Mouse (Mus musculus): Measurements from ENCODE around the gene Tomm40. TPM values are rescaled to one million over a fixed set of nuclear protein-coding genes. Genes with fewer than 3 reads are reported as not detected.

The Tomm40 gene
- polyA plus RNA-seq, 1 experiment from 2014 or later = 98.0 TPM

GRCm38 (mm10) chr7:19667434-19667833 is 47.8 kb downstream of the Tomm40 start:
- Histone ChIP-seq H3K4me3 (ENCODE audit: low read depth, low read length) (no peak overlapping the region), H3K36me3 (ENCODE audit: control insufficient read depth, insufficient read depth, low read length) (no peaks in the 10 kb centered on the region), H3K9me3 (ENCODE audit: control insufficient read depth, low read length) (no peaks in the 10 kb centered on the region), H3K9ac (ENCODE audit: low read length) (no peak overlapping the region), H3K4me1 (replicated peaks; ENCODE audit: control insufficient read depth, insufficient read depth) (peaks cover 6% of the 10 kb centered on the region; the same call in 1 of the 2 replicates), H3K27me3 (ENCODE audit: control insufficient read depth, insufficient read depth, low read length) (no peaks in the 10 kb centered on the region), H3K4me2 (replicated peaks; ENCODE audit: low read depth) (no peak overlapping the region), H3K27ac (replicated peaks) (no peak overlapping the region)
- DNase-seq (ENCODE audit: low spot score) (no peak), ATAC-seq (ENCODE audit: low FRiP score, low TSS enrichment) (no peak)
- WGBS = 87% methylated on average over 2 of the region's 2 CpGs
- TF ChIP-seq CTCF (IDR thresholded peaks at IDR 0.05; ENCODE audit: low read depth) (no peak), EP300 (optimal IDR thresholded peaks at IDR 0.05) (no peak)

GRCm38 (mm10) chr7:19666750-19667149 is 48.5 kb downstream of the Tomm40 start:
- 66% methylated on average over 3 of the region's 3 CpGs for WGBS
- DNase-seq (ENCODE audit: low spot score) = no peak

GRCm38 (mm10) chr7:19664955-19665841 is 50.0 kb downstream of the Tomm40 start, which contains the start of gene Clptm1:
Gene Clptm1 (minus strand): TSS chr7:19665033.
- H3K27ac ChIP-seq (replicated peaks) = peak within 1 kb of the TSS; percentile 93
- ATAC-seq (ENCODE audit: low FRiP score, low TSS enrichment) = peak; percentile 91
- H3K9ac ChIP-seq (ENCODE audit: low read length) = peak within 1 kb of the TSS; percentile 99
- peak within 1 kb of the TSS; percentile 92 for H3K4me2 ChIP-seq (replicated peaks; ENCODE audit: low read depth)
- under 1% methylated on average over 62 of the region's 63 CpGs for WGBS
- TF ChIP-seq EP300 (optimal IDR thresholded peaks at IDR 0.05) (peak; percentile 98), CTCF (IDR thresholded peaks at IDR 0.05; ENCODE audit: low read depth) (peak; percentile 74)
- peak; percentile 97 for DNase-seq (ENCODE audit: low spot score)
- H3K4me1 ChIP-seq (replicated peaks; ENCODE audit: control insufficient read depth, insufficient read depth) = peaks cover 6% of the 10 kb centered on the region; the same call in 1 of the 2 replicates
- H3K9me3 ChIP-seq (ENCODE audit: control insufficient read depth, low read length) = no peaks in the 10 kb centered on the region
- H3K4me3 ChIP-seq (ENCODE audit: low read depth, low read length) = peak within 1 kb of the TSS; percentile 99
- no peaks in the 10 kb centered on the region for H3K27me3 ChIP-seq (ENCODE audit: control insufficient read depth, insufficient read depth, low read length)
- no peaks in the 10 kb centered on the region for H3K36me3 ChIP-seq (ENCODE audit: control insufficient read depth, insufficient read depth, low read length)

More at GRCm38 (mm10) chr7:19666750-19667149, 48.5 kb downstream of the Tomm40 start:
- Histone ChIP-seq H3K36me3 (ENCODE audit: control insufficient read depth, insufficient read depth, low read length) (no peaks in the 10 kb centered on the region), H3K27me3 (ENCODE audit: control insufficient read depth, insufficient read depth, low read length) (no peaks in the 10 kb centered on the region), H3K9ac (ENCODE audit: low read length) (no peak overlapping the region), H3K4me3 (ENCODE audit: low read depth, low read length) (no peak overlapping the region), H3K4me1 (replicated peaks; ENCODE audit: control insufficient read depth, insufficient read depth) (peaks cover 6% of the 10 kb centered on the region; the same call in 1 of the 2 replicates), H3K27ac (replicated peaks) (no peak overlapping the region), H3K9me3 (ENCODE audit: control insufficient read depth, low read length) (no peaks in the 10 kb centered on the region), H3K4me2 (replicated peaks; ENCODE audit: low read depth) (no peak overlapping the region)
- TF ChIP-seq CTCF (IDR thresholded peaks at IDR 0.05; ENCODE audit: low read depth) = peak; percentile 53
- no peak for TF ChIP-seq EP300 (optimal IDR thresholded peaks at IDR 0.05)
- ATAC-seq (ENCODE audit: low FRiP score, low TSS enrichment) = no peak

GRCm38 (mm10) chr7:19664455-19664954 is 50.7 kb downstream of the Tomm40 start:
- H3K4me2 ChIP-seq (replicated peaks; ENCODE audit: low read depth) = peak overlapping the region; percentile 92
- H3K36me3 ChIP-seq (ENCODE audit: control insufficient read depth, insufficient read depth, low read length) = no peaks in the 10 kb centered on the region
- no peaks in the 10 kb centered on the region for H3K9me3 ChIP-seq (ENCODE audit: control insufficient read depth, low read length)
- WGBS = under 1% methylated on average over 36 of the region's 37 CpGs
- peak overlapping the region; percentile 93 for H3K27ac ChIP-seq (replicated peaks)
- no peak for TF ChIP-seq CTCF (IDR thresholded peaks at IDR 0.05; ENCODE audit: low read depth)
- TF ChIP-seq EP300 (optimal IDR thresholded peaks at IDR 0.05) = no peak
- no peaks in the 10 kb centered on the region for H3K27me3 ChIP-seq (ENCODE audit: control insufficient read depth, insufficient read depth, low read length)
- peak overlapping the region; percentile 99 for H3K9ac ChIP-seq (ENCODE audit: low read length)
- H3K4me1 ChIP-seq (replicated peaks; ENCODE audit: control insufficient read depth, insufficient read depth) = peaks cover 6% of the 10 kb centered on the region; the same call in 1 of the 2 replicates
- ATAC-seq (ENCODE audit: low FRiP score, low TSS enrichment) (no peak; the same call in 1 of the 2 replicates), DNase-seq (ENCODE audit: low spot score) (no peak)
- H3K4me3 ChIP-seq (ENCODE audit: low read depth, low read length) = peak overlapping the region; percentile 99

- H3K27ac ChIP-seq (replicated peaks) = no peak overlapping the region
- H3K36me3 ChIP-seq (ENCODE audit: control insufficient read depth, insufficient read depth, low read length) = no peaks in the 10 kb centered on the region
- peak overlapping the region; percentile 99 for H3K9ac ChIP-seq (ENCODE audit: low read length)
- 11% methylated on average over 8 of the region's 8 CpGs for WGBS
- no peaks in the 10 kb centered on the region for H3K27me3 ChIP-seq (ENCODE audit: control insufficient read depth, insufficient read depth, low read length)
- H3K4me1 ChIP-seq (replicated peaks; ENCODE audit: control insufficient read depth, insufficient read depth) = peaks cover 6% of the 10 kb centered on the region; the same call in 1 of the 2 replicates
- DNase-seq (ENCODE audit: low spot score) (no peak), ATAC-seq (ENCODE audit: low FRiP score, low TSS enrichment) (no peak)
- no peak for TF ChIP-seq CTCF (IDR thresholded peaks at IDR 0.05; ENCODE audit: low read depth)
- no peak for TF ChIP-seq EP300 (optimal IDR thresholded peaks at IDR 0.05)
- H3K4me3 ChIP-seq (ENCODE audit: low read depth, low read length) = peak overlapping the region; percentile 99
- H3K4me2 ChIP-seq (replicated peaks; ENCODE audit: low read depth) = peak overlapping the region; percentile 92
- H3K9me3 ChIP-seq (ENCODE audit: control insufficient read depth, low read length) = no peaks in the 10 kb centered on the region
Measured at GRCm38 (mm10) chr7:19663940-19664339, 51.3 kb downstream of the Tomm40 start.

Data from stomach, postnatal 0 days (tissue).